8 mouse cellular contexts compared by ENCODE assay signal in genomic region chr1:92933611-92934010, GRCm38 (mm10). TPM values are rescaled to one million over a fixed set of nuclear protein-coding genes. Genes with fewer than 3 reads are reported as not detected.
DNase-seq lines count a peak whose midpoint lies in the region; ATAC-seq and TF ChIP-seq lines count a peak whose summit lies in the region.

No protein-coding gene starts in this region.

- 73% methylated on average over 4 of the region's 4 CpGs for WGBS in kidney, adult 2 months
- 30% methylated on average over 4 of the region's 4 CpGs for WGBS in bone marrow, adult 2 months
- 76% methylated on average over 4 of the region's 4 CpGs for WGBS in hindbrain, embryonic 15.5 days
- 78% methylated on average over 4 of the region's 4 CpGs for WGBS in midbrain, embryonic 15.5 days

- H3K9me3 ChIP-seq in hindbrain, embryonic 15.5 days, result no peaks in the 10 kb centered on the region
- H3K9me3 ChIP-seq in midbrain, embryonic 15.5 days, result no peaks in the 10 kb centered on the region

- TF ChIP-seq POLR2A in kidney, adult 2 months (IDR thresholded peaks at IDR 0.05; ENCODE audit: low read depth, low read length), result no peak
- TF ChIP-seq POLR2A in bone marrow, adult 2 months (IDR thresholded peaks at IDR 0.05; ENCODE audit: borderline replicate concordance, control insufficient read depth, low read depth, low read length), result no peak

- peak overlapping the region; percentile 68 for H3K9ac ChIP-seq in hindbrain, embryonic 15.5 days
- H3K9ac ChIP-seq in midbrain, embryonic 15.5 days, result peak overlapping the region; percentile 88

- H3K4me1 ChIP-seq in kidney, adult 2 months (ENCODE audit: control insufficient read depth, insufficient read depth, low read length), result peaks cover 14% of the 10 kb centered on the region; the same call in 1 of the 2 replicates
- peaks cover 3% of the 10 kb centered on the region; the same call in 1 of the 2 replicates for H3K4me1 ChIP-seq in bone marrow, adult 2 months (ENCODE audit: control insufficient read depth, insufficient read depth, low read length)
- peaks cover 35% of the 10 kb centered on the region for H3K4me1 ChIP-seq in hindbrain, embryonic 15.5 days (replicated peaks)
- peaks cover 36% of the 10 kb centered on the region for H3K4me1 ChIP-seq in midbrain, embryonic 15.5 days

- no peak for DNase-seq in kidney, adult 2 months
- DNase-seq in kidney, postnatal 14 days, result no peak
- DNase-seq in ovary, postnatal 36 days (ENCODE audit: low spot score), result no peak
- no peak for DNase-seq in layer of hippocampus, adult 11-12 months (ENCODE audit: low spot score)
- no peak for DNase-seq in kidney, adult 8-10 months

- peak overlapping the region; percentile 53 for H3K4me3 ChIP-seq in kidney, adult 2 months (ENCODE audit: insufficient read depth, low read depth, low read length)
- H3K4me3 ChIP-seq in bone marrow, adult 2 months (replicated peaks; ENCODE audit: control insufficient read depth, low read depth, low read length), result peak overlapping the region; percentile 79
- H3K4me3 ChIP-seq in hindbrain, embryonic 15.5 days, result peak overlapping the region; percentile 61
- peak overlapping the region; percentile 86 for H3K4me3 ChIP-seq in midbrain, embryonic 15.5 days

- no peak for ATAC-seq in hindbrain, embryonic 15.5 days (ENCODE audit: low FRiP score, low read depth)
- ATAC-seq in midbrain, embryonic 15.5 days (replicated peaks), result no peak

- H3K4me2 ChIP-seq in hindbrain, embryonic 15.5 days, result peak overlapping the region; percentile 76
- H3K4me2 ChIP-seq in midbrain, embryonic 15.5 days, result peak overlapping the region; percentile 79

- TF ChIP-seq CTCF in kidney, adult 2 months (conservative IDR thresholded peaks at IDR 0.05; ENCODE audit: insufficient read depth, insufficient read length, low read depth, low read length), result no peak
- no peak for TF ChIP-seq CTCF in bone marrow, adult 2 months (IDR thresholded peaks at IDR 0.05; ENCODE audit: control insufficient read depth, insufficient read depth, low read length)

- H3K27ac ChIP-seq in kidney, adult 2 months (ENCODE audit: insufficient read depth, low read depth, low read length), result peak overlapping the region; percentile 84
- H3K27ac ChIP-seq in bone marrow, adult 2 months (ENCODE audit: control insufficient read depth, insufficient read depth, low read depth, low read length, poor library complexity), result peak overlapping the region; percentile 88
- peak overlapping the region; percentile 95 for H3K27ac ChIP-seq in hindbrain, embryonic 15.5 days (replicated peaks)
- peak overlapping the region; percentile 99 for H3K27ac ChIP-seq in midbrain, embryonic 15.5 days

- no peaks in the 10 kb centered on the region for H3K36me3 ChIP-seq in kidney, adult 2 months (ENCODE audit: control insufficient read depth, insufficient read depth, low read length)
- H3K36me3 ChIP-seq in hindbrain, embryonic 15.5 days, result peaks cover 8% of the 10 kb centered on the region
- H3K36me3 ChIP-seq in midbrain, embryonic 15.5 days (replicated peaks), result peaks cover 9% of the 10 kb centered on the region; the same call in 1 of the 2 replicates

- H3K27me3 ChIP-seq in kidney, adult 2 months (replicated peaks; ENCODE audit: control insufficient read depth, insufficient read depth, low read length), result no peaks in the 10 kb centered on the region
- 0 out of 2 replicates have a peak, but pooled peaks cover under 1% of the 10 kb centered on the region for H3K27me3 ChIP-seq in hindbrain, embryonic 15.5 days
- peaks cover 4% of the 10 kb centered on the region; the same call in 1 of the 2 replicates for H3K27me3 ChIP-seq in midbrain, embryonic 15.5 days (replicated peaks)

RNA-seq across cellular contexts. Expression of gene Capn10, which starts 0.6 kb away (rescaled TPM):
- polyA plus RNA-seq in kidney, adult 2 months (2012; rRNA removed), result 38.9 and 46.2 TPM in 2 replicates
- polyA plus RNA-seq in bone marrow, adult 2 months (2011; ENCODE audit: insufficient read depth, insufficient read length, low replicate concordance, missing spikeins), result 5.4 and 15.5 TPM in 2 replicates
- polyA plus RNA-seq in hindbrain, embryonic 15.5 days (2015; fragmentation: Nextera tagmentation; extraction: Ambion mirVana), result 59.2 and 62.3 TPM in 2 replicates
- 66.7 and 67.7 TPM in 2 replicates for polyA plus RNA-seq in midbrain, embryonic 15.5 days (2015; fragmentation: Nextera tagmentation; extraction: Ambion mirVana)

RNA-seq across cellular contexts. Expression of gene Gpr35, which starts 17.1 kb away (rescaled TPM):
- 1.3 and 1.9 TPM in 2 replicates for polyA plus RNA-seq in kidney, adult 2 months (2012; rRNA removed)
- polyA plus RNA-seq in bone marrow, adult 2 months (2011; ENCODE audit: insufficient read depth, insufficient read length, low replicate concordance, missing spikeins), result 0.49 and 5.0 TPM in 2 replicates
- 0.54 and 0.79 TPM in 2 replicates for polyA plus RNA-seq in hindbrain, embryonic 15.5 days (2015; fragmentation: Nextera tagmentation; extraction: Ambion mirVana)
- 0.30 and 0.50 TPM in 2 replicates for polyA plus RNA-seq in midbrain, embryonic 15.5 days (2015; fragmentation: Nextera tagmentation; extraction: Ambion mirVana)

RNA-seq across cellular contexts. Expression of gene Rnpepl1, which starts 23.0 kb away (rescaled TPM):
- polyA plus RNA-seq in kidney, adult 2 months (2012; rRNA removed), result 161 and 199 TPM in 2 replicates
- polyA plus RNA-seq in bone marrow, adult 2 months (2011; ENCODE audit: insufficient read depth, insufficient read length, low replicate concordance, missing spikeins), result 26.4 and 62.1 TPM in 2 replicates
- 30.4 and 36.2 TPM in 2 replicates for polyA plus RNA-seq in hindbrain, embryonic 15.5 days (2015; fragmentation: Nextera tagmentation; extraction: Ambion mirVana)
- 32.9 and 37.1 TPM in 2 replicates for polyA plus RNA-seq in midbrain, embryonic 15.5 days (2015; fragmentation: Nextera tagmentation; extraction: Ambion mirVana)

RNA-seq across cellular contexts. Expression of gene Dusp28, which starts 26.8 kb away (rescaled TPM):
- 36.6 and 42.6 TPM in 2 replicates for polyA plus RNA-seq in kidney, adult 2 months (2012; rRNA removed)
- polyA plus RNA-seq in bone marrow, adult 2 months (2011; ENCODE audit: insufficient read depth, insufficient read length, low replicate concordance, missing spikeins), result 9.2 and 9.3 TPM in 2 replicates
- 16.6 and 17.3 TPM in 2 replicates for polyA plus RNA-seq in hindbrain, embryonic 15.5 days (2015; fragmentation: Nextera tagmentation; extraction: Ambion mirVana)
- 15.4 and 15.7 TPM in 2 replicates for polyA plus RNA-seq in midbrain, embryonic 15.5 days (2015; fragmentation: Nextera tagmentation; extraction: Ambion mirVana)

RNA-seq across cellular contexts. Expression of gene Ankmy1, which starts 30.9 kb away (rescaled TPM):
- 0.65 and 0.75 TPM in 2 replicates for polyA plus RNA-seq in kidney, adult 2 months (2012; rRNA removed)
- not detected in 2 replicates for polyA plus RNA-seq in bone marrow, adult 2 months (2011; ENCODE audit: insufficient read depth, insufficient read length, low replicate concordance, missing spikeins)
- polyA plus RNA-seq in hindbrain, embryonic 15.5 days (2015; fragmentation: Nextera tagmentation; extraction: Ambion mirVana), result 0.56 and 0.61 TPM in 2 replicates
- polyA plus RNA-seq in midbrain, embryonic 15.5 days (2015; fragmentation: Nextera tagmentation; extraction: Ambion mirVana), result 0.69 and 0.88 TPM in 2 replicates
